Mouse (Mus musculus) erythroblast, adult 5-6 weeks (primary cell): ENCODE results near the gene Spocd1. TPM values are rescaled to one million over a fixed set of nuclear protein-coding genes. Genes with fewer than 3 reads are reported as not detected.

ENCODE experiments used
- ATAC-seq: replicated peaks from 2 replicates; pipeline ENCODE4 v1.8.0; 2016; ENCODE audit warnings: moderate number of reproducible peaks, mild to moderate bottlenecking, moderate TSS enrichment, inconsistent platforms; ENCODE audit not compliant: poor library complexity, low FRiP score, severe bottlenecking
- total RNA-seq, 2 experiments: library from RNA; stranded (forward) in 1 of 2; stranded (reverse) in 1 of 2; fragments of 150-400 nt in 1 of 2; fragments of 200-764, 138-1000 nt in 1 of 2; gene quantifications; 2 replicates each; pipeline versions ENCODE4 v1.2.3 to v1.2.4; 2015 to 2017; ENCODE audit warnings: low replicate concordance in 2 of 2

The Spocd1 gene
- total RNA-seq, 2 experiments from 2014 or later, result not detected

DNA sequence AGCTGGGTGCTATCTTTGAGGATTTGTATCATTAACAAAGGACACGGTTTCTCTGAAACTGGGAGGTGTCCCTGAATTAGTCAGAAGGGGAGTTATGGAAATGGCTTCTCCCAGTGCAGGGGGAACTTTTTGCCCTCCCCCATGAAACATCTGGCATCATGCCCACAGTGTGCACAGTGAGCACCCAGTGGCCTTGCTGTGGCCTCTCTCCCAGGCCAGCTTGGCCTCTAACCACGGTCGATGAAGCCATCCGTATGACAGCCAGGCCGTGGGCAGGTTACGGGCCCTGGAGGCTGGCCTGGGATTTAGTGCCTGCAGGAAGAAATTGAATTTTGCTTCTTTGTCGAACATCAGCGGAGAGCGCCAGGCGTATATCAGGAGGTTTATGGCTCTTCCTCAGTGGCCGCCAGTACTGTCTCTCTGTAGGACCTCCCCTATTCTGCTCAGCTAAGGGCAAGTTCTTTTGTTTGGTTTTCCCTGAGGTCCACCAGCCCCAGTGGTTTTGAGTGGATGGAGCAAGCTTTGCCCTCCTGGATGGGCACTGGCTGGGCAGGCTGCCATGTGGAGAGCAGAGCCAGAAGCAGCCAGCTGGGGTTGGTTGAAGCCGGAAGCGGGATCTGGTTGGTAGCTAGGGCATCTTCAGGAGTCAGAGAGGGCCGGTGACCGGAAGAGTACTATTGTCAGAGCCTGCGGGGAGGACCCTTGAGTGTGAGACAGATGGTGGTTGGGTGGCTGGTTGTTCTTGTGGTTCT, 65.1 kb downstream of the Spocd1 start:
- no peak for ATAC-seq

GRCm38 (mm10) chr4:129994728-129995127, 65.7 kb downstream of the Spocd1 start:
- no peak for ATAC-seq

GRCm38 (mm10) chr4:129995255-129995654, 66.2 kb downstream of the Spocd1 start:
- no peak for ATAC-seq

- ATAC-seq, result no peak
Measured at GRCm38 (mm10) chr4:129996015-129996414, 67.0 kb downstream of the Spocd1 start.

DNA sequence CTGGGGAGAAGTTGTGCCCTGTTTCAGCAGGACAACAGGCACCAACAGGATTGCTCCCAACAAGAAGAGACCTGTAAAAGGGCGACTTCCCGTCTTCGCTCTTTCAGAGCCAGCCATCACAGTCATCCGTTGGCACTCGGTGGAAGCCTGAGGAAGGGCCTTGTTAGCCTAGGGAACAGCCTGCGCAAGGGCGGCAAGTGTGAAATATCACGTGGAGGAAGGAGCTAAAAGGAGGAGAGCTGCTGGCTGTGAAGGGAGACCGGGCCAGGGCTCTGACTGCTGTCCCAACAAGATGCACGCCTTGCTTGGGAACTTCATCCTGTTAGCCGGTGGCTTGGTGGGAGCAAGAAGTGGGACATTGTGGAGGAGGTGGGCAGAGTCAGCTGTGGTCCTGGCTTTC, 69.1 kb downstream of the Spocd1 start:
- no peak for ATAC-seq

DNA sequence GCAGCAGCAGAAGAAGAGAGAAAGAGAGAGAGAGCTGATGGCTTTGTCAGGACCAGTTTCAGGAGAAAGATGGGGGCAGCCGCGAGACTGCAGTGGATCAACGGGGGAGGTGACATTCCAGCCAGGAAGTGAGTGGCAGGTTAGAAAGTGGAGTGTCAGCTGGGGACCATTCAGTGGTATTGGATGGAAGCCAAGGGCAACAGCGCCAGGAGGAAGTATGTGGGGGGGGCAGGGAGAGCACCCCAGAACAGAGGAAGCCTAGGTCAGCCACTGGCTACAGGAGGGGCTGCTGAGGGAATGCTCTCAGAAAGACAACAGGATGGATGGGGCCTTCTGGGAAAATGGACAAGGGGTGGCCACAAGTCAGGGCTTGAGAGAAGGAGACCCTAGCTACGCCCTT, 72.7 kb downstream of the Spocd1 start:
- ATAC-seq, result no peak

DNA sequence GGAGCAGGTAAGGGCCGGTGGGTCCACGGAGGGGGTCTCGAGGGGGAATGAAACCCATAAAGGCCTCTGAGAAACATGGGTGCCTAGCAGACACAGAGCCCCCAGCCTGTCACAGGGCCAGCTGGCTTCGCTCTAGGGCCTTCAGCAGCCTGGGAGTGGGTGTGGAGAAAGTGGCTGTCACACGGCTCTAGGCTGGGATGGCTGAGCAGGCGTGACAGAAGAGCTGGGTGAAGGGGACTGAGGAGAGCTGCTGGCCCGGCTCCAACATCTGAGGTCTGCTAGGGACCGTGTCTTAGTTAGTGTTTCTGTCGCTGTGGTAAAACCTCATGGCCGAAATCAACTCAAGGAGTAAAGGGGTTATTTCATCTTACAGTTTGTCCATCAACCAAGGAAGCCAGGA, 73.1 kb downstream of the Spocd1 start:
- no peak for ATAC-seq

- ATAC-seq, result no peak
Measured at GRCm38 (mm10) chr4:130005593-130005992, 76.5 kb downstream of the Spocd1 start.

DNA sequence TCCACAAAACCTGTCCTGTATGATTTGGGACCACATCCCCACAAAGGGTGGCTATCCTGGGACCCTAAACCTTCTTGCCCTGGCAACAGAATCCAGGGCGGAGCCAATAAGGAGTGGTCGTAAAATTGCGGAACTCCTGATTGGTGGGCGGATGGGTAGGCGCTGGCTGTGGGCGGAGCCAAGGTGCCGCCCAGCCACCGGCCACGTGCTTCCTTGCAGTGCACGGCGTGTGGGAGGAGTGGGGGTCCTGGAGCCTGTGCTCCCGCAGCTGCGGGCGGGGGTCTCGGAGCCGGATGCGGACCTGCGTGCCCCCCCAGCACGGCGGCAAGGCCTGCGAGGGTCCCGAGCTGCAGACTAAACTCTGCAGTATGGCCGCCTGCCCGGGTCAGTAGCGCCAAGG, 77.5 kb downstream of the Spocd1 start:
- no peak for ATAC-seq

Other genes with a start within 250 kb of the Spocd1 start
- gene Tmem39b, start 232.4 kb upstream of the Spocd1 start, total RNA-seq (2015; ENCODE audit: low replicate concordance), result 6.3 and 14.4 TPM in 2 replicates
- 0.28 and 0.68 TPM in 2 replicates for gene Tmem39b, start 232.4 kb upstream of the Spocd1 start, total RNA-seq (2017; ENCODE audit: low replicate concordance)
- 20.9 and 26.3 TPM in 2 replicates for gene Khdrbs1, start 186.9 kb upstream of the Spocd1 start, total RNA-seq (2015; ENCODE audit: low replicate concordance)
- gene Khdrbs1, start 186.9 kb upstream of the Spocd1 start, total RNA-seq (2017; ENCODE audit: low replicate concordance), result 20.2 and 24.3 TPM in 2 replicates
- gene Ptp4a2, start 118.0 kb upstream of the Spocd1 start, total RNA-seq (2015; ENCODE audit: low replicate concordance), result 92.8 and 126 TPM in 2 replicates
- 74.3 and 85.6 TPM in 2 replicates for gene Ptp4a2, start 118.0 kb upstream of the Spocd1 start, total RNA-seq (2017; ENCODE audit: low replicate concordance)
- not detected in 2 replicates for gene Adgrb2, start 55.6 kb downstream of the Spocd1 start, total RNA-seq (2015; ENCODE audit: low replicate concordance)
- gene Adgrb2, start 55.6 kb downstream of the Spocd1 start, total RNA-seq (2017; ENCODE audit: low replicate concordance), result not detected in 2 replicates
- gene Col16a1, start 118.6 kb downstream of the Spocd1 start, total RNA-seq (2015; ENCODE audit: low replicate concordance), result not detected in 2 replicates
- 0.14 TPM in 1 of 2 replicates, not detected in the other for gene Col16a1, start 118.6 kb downstream of the Spocd1 start, total RNA-seq (2017; ENCODE audit: low replicate concordance)
- 43.0 and 50.8 TPM in 2 replicates for gene Pef1, start 173.3 kb downstream of the Spocd1 start, total RNA-seq (2015; ENCODE audit: low replicate concordance)
- gene Pef1, start 173.3 kb downstream of the Spocd1 start, total RNA-seq (2017; ENCODE audit: low replicate concordance), result 14.6 and 29.5 TPM in 2 replicates
- not detected in 2 replicates for gene Hcrtr1, start 210.1 kb downstream of the Spocd1 start, total RNA-seq (2015; ENCODE audit: low replicate concordance)
- gene Hcrtr1, start 210.1 kb downstream of the Spocd1 start, total RNA-seq (2017; ENCODE audit: low replicate concordance), result not detected in 2 replicates
- 67.6 and 69.8 TPM in 2 replicates for gene Tinagl1, start 245.9 kb downstream of the Spocd1 start, total RNA-seq (2015; ENCODE audit: low replicate concordance)
- 95.4 and 126 TPM in 2 replicates for gene Tinagl1, start 245.9 kb downstream of the Spocd1 start, total RNA-seq (2017; ENCODE audit: low replicate concordance)